Mouse (Mus musculus): Measurements from ENCODE around the gene Ehmt1.

Gene Ehmt1

DNA sequence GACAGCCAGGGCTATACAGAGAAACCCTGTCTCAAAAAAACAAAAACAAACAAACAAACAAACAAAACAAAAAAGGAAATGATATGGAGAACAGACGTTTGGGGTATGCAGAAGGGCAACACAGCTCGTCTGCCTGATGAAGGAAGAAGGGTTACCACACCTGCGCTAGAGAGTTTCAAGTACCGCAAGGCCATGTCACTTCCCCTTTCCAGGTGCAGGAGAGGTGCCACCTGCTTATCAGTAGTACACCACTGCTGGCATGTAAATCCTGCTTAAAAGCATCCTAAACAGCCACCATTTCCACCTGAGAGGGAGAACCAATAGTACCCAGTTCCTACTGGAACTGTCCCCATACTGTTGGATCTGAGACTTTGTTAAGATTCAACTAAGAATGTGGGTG lies 113.8 kb downstream of the Ehmt1 start:
- no peak for DNase-seq (ENCODE audit: low spot score in 2 of 2)

DNA sequence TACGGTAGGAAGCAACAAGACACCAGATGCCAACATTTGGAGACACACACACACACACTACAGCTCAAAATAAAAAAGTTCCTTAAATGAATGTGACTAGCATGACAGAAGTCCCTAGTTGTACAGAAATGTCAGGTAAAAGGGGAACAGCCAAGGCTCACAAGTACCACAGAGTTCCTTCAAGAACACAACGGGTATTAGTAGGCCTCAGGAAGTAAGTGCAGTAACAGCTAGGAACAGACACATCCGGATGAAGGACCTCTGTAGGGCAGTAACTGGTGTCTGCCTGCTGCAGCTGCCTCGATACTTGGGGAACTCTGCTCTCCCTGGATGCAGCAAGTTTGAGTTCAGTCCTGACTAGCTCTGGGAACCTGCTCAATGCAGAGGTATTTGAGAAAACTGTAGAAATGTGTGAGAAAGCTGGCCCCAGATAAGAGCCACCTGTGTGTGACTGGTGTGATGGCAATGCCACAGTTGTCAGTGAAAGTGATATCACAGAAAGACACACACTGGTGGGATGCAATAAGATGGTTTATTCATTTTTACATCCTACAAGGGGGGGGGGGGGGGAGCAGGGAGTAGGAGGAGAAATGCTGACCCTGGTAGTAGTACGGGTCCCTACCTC lies 122.5 kb downstream of the Ehmt1 start:
- DNase-seq (ENCODE audit: low spot score in 2 of 2) = no peak

DNA sequence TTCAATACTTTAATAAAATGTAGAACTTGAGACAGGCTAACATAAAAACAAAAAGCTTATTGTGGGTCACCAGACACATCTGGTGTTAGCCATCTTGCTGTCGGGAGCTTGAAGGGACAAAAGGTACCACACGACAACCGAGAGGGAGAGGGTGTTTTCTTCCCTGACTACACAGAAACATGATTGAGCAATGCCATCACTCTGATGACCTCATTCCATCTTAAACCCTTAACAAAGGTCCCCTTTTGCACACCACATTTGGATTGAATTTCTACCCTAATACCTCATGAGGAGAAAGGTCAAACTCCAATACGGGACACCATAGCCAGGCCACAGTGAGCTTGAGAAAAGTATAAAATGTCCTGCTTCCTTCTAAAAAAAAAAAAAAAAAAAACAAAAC lies 132.2 kb downstream of the Ehmt1 start:
- DNase-seq (ENCODE audit: low spot score in 2 of 2) = no peak

DNA sequence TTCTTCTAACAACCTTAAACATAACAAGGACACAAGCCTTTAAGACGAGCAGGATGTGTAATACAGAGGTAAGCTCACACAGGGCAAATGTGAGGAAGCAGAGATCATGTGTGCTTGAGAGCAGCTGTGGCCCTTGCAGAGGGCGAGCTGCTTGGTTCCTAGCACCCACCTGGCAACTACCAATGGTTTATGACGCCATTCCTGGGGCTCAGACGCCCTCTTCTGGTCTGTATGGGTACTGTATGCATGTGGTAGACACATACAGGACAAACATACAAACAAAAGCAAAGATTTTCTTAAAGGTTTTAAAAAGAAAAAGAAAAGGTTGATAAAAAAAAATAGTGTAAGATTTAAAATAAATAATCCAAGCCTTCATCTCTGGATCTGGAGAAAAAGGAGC lies 138.2 kb downstream of the Ehmt1 start:
- DNase-seq (ENCODE audit: low spot score in 2 of 2) = no peak

GRCm38 (mm10) chr2:24776831-24777230 lies 142.6 kb downstream of the Ehmt1 start:
- no peak for DNase-seq (ENCODE audit: low spot score in 2 of 2)

DNA sequence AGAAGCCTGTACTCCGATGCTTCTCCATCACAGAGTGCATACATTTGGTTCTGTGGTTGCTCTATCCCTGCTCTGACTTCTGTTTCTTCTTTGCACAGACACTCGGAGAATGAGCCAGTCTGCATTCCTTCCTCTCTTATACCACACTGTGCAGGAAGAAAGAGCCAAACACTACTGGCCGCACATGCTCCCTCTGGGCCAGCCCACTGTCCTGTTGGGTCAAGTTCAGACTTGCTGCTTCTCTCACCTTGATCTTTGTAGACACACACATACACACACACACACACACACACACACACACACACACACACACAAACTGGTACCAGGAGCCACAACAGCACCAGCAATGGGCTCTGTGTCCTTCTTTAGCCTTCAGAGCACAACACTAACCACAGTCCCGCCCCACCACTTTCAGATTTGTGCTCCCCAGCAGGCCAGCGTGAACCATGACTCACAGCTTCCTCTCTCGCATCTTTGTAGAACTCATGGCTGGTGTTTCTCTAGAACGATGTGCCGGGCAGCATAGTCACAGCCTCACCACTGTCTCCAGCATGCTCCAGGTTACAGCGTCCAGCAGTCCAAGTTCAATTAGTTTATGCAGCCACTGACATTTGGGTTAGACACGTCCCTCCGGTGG lies 143.3 kb downstream of the Ehmt1 start:
- no peak for DNase-seq (ENCODE audit: low spot score in 2 of 2)

GRCm38 (mm10) chr2:24774832-24775231 lies 144.6 kb downstream of the Ehmt1 start:
- no peak for DNase-seq (ENCODE audit: low spot score in 2 of 2)

DNA sequence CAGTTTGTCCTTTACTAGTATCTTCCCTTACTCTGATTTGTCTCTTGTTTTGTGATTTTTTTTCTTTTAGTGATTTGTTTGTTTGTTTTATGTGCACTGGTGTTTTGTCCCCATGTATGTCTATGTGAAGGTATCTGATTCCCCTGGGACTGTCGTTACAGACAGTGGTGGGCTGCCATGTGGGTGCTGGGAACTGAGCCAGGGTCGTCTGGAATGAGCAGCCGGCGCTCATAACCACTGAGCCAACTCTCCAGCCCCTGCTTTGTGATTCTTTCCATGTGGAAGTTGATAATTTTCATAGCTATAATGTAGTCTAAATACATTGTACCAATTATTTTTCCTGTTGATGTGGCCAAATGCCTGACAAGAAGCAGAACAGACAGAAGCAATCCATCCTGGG lies 148.6 kb downstream of the Ehmt1 start:
- no peak for DNase-seq (ENCODE audit: low spot score in 2 of 2)

- peak; percentile 43 to 66 for DNase-seq (ENCODE audit: low spot score in 2 of 2)
Observed at GRCm38 (mm10) chr2:24763115-24763557, 156.3 kb downstream of the Ehmt1 start, which contains the start of gene Cacna1b. Cacna1b (minus strand) TSS chr2:24763152.

- DNase-seq (ENCODE audit: low spot score in 2 of 2) = no peak
Observed at GRCm38 (mm10) chr2:24762446-24762960, 156.9 kb downstream of the Ehmt1 start.

DNA sequence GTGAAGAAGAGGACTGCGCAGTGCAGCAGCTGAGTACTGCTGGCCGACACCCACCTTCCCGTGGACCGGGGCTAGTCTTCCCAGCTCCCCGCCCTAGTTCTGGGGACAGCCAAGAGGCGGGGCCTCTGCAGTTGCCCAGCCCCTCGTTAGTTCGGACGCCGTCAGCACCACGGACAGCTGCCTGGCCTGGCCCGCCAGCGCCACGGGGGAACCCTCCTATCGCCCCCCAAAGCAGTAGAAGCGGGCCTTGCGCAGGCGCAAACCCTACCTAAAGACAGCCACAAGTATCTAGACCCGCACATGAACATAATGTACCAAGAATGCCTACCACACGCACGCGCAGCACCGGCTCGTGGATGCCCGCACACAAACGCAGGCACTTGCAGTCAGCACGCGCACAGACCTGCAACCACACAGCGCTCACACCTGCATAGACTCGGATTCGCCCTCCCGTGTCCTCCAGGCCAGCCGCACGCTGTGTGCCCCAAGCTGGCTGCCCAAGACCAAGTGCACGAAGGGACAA lies 157.4 kb downstream of the Ehmt1 start:
- peak; percentile 56 to 78 for DNase-seq (ENCODE audit: low spot score in 2 of 2)

GRCm38 (mm10) chr2:24755276-24755675 lies 164.1 kb downstream of the Ehmt1 start:
- no peak for DNase-seq (ENCODE audit: low spot score in 2 of 2)

DNA sequence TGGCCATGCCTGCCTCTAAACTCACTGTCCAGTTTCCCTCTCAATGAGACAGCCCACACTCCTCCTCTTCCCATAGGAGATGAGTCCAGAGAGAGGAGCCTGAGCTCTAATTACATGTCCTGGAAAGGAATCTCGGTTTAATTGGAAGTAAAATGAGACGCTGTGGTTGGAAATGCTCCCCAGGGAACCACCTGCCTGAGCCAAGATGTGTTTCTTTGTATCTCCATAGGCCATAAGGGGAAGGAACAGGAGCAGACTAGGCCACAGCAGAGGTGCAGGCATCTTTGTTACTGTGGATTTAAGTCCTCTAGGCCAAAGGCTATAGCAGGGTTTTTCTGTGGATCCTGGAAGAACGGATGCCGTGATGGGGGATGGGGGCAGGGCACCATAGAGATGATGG lies 166.8 kb downstream of the Ehmt1 start:
- no peak for DNase-seq (ENCODE audit: low spot score in 2 of 2)

- no peak for DNase-seq (ENCODE audit: low spot score in 2 of 2)
Observed at GRCm38 (mm10) chr2:24750051-24750450, 169.4 kb downstream of the Ehmt1 start.

- DNase-seq (ENCODE audit: low spot score in 2 of 2) = no peak
Observed at GRCm38 (mm10) chr2:24747878-24748277, 171.5 kb downstream of the Ehmt1 start.

All from urinary bladder, postnatal 4 days (tissue).